Mouse (Mus musculus): ENCODE measurements around the gene Lysmd2. TPM values are rescaled to one million over a fixed set of nuclear protein-coding genes. Genes with fewer than 3 reads are reported as not detected.

Lysmd2 gene
- polyA plus RNA-seq (2014; fragmentation: Illumina TruSeq; extraction: RNeasy Lipid Tissue Mini Kit (QIAGEN cat#74804); ENCODE audit: low replicate concordance) = 7.1 TPM

DNA sequence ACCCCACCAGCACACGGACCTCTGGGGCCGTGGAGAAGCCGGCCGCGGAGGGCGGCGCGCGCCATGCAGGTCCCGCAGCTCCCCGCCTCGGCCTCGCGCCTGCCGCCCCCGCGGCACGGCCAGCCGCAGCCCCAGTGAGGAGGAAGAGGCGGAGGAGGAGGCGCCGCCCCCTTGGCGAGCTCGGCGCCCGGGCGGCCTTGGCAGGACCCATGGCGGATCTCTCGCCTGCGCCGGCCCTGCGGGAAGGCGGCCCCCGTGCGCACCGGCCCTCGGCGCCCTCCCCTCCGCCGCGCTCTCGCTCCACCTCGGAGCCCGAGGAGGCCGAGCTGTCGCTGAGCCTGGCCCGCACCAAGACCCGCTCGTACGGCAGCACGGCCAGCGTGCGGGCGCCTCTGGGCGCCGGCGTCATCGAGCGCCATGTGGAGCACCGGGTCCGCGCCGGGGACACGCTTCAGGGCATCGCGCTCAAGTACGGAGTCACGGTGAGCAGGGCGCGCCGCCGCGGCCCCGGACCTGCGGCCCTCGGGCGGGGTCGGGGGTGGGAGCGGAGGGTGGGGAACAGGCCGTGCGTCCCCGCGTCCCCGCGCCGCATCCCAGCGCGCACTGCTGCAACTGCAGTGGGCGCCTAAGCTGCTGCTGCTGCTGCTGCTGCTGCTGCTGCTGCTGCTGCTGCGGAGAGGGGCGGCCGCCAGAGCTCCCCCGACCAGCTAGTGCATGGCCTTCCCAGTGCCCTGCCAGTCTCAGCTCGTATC lies at the start of gene Lysmd2:
TSS of gene Lysmd2 (plus strand) at position 186 of the 752 bp plus-strand sequence.

DNA sequence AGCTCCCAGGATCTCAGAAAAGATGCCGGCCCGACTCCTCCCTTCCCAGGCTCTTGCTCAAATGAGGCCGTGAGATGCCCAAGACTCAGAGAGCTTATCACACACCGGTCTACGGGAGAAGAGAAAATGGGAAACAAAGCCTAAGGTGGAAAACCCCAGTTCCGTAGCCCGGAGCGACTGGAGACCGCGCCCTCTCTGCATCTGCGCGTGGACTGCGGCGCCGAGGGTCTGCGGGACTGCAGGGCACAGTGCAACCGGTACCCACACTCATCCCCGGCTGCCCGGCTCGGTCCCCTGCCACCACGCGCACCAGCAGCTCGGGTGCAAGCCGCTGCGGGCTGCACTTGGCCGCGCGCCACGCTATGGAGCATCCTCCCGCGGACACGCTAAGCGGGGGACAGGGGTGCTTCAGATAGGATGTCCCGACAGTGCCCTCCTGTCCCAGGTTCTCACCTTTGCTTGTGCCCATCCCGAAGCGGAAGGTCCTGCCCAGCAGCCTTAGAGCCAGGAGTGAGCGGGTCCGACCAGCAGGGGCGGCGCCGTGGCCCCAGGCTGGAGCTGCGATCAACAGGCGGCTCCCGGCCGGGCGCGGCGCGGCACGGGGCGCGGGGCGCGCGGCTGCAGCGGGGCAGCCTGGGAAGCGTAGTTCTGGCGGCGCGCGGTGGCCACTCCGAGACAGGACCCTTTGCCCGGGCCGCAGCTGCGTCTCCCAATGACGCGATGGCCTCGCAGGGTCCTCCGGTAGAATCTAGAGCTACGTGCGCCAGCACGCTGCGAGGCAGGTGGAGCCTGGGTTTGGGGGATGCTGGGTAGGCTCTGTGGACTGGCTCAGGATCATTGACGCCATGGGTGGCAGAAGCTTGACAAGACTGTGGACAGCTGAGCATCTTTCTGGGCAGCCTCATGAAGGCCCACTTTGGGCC lies 14.7 kb upstream of the Lysmd2 start, which contains the start of gene Tmod2:
TSS of gene Tmod2 (minus strand) at position 755 of the 923 bp plus-strand sequence.

DNA sequence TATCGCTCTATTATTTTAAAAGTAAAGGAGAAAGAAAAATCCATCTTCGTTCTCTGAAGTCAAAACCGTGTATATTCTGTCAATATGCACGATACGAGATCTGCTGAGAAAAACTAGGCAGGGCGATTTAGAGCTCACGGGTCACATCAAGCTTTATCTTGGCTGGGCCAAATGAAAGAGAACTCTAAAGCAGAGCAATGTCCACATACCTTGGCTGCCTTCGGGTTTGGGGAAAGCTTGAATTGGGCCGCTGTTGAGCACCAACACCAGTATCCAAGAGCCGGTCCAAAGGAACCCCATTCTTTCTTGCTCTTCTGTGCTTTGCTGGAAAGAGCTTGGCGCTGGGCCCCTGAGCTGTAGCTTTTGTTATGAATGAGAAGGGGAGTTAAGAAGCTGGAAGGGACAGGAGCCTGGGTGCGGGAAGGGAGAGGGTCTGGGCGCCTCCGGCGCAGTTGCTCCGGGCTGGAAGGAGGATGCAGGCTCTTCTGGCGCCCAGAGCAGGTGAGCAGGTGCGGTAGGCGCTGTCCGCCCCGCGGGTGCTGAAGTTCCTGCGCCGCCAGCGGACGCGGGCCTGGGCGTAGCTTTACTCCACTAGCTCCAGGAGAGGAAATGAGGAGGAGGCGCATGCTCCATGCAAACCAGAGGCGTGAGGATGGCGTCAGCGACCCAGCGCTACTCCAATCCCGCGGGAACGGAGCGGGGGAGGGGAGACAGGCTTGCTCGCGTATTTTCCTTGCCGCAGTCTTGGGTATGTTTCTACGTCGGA lies 58.1 kb downstream of the Lysmd2 start, which contains the start of gene Scg3:
TSS of gene Scg3 (minus strand) at position 631 of the 766 bp plus-strand sequence.

Other genes starting within 250 kb of the Lysmd2 start
- gene Mapk6, start 215.7 kb upstream of the Lysmd2 start, polyA plus RNA-seq (2014; fragmentation: Illumina TruSeq; extraction: RNeasy Lipid Tissue Mini Kit (QIAGEN cat#74804); ENCODE audit: low replicate concordance) = 111 TPM
- gene Leo1, start 184.2 kb upstream of the Lysmd2 start, polyA plus RNA-seq (2014; fragmentation: Illumina TruSeq; extraction: RNeasy Lipid Tissue Mini Kit (QIAGEN cat#74804); ENCODE audit: low replicate concordance) = 29.3 TPM
- gene Tmod3, start 66.1 kb upstream of the Lysmd2 start, polyA plus RNA-seq (2014; fragmentation: Illumina TruSeq; extraction: RNeasy Lipid Tissue Mini Kit (QIAGEN cat#74804); ENCODE audit: low replicate concordance) = 167 TPM
- 3.3 TPM for gene Tmod2, start 14.4 kb upstream of the Lysmd2 start, polyA plus RNA-seq (2014; fragmentation: Illumina TruSeq; extraction: RNeasy Lipid Tissue Mini Kit (QIAGEN cat#74804); ENCODE audit: low replicate concordance)
- 12.2 TPM for gene Scg3, start 58.3 kb downstream of the Lysmd2 start, polyA plus RNA-seq (2014; fragmentation: Illumina TruSeq; extraction: RNeasy Lipid Tissue Mini Kit (QIAGEN cat#74804); ENCODE audit: low replicate concordance)
- 49.3 TPM for gene Bmp5, start 149.6 kb downstream of the Lysmd2 start, polyA plus RNA-seq (2014; fragmentation: Illumina TruSeq; extraction: RNeasy Lipid Tissue Mini Kit (QIAGEN cat#74804); ENCODE audit: low replicate concordance)